Mouse (Mus musculus) lung, adult 2 months (tissue): Measurements from ENCODE around the gene Bet1l.

Experiments used
- CTCF ChIP-seq: fragments of 200-500 bp; IDR thresholded peaks from 2 replicates; pipeline ENCODE4 v1.5.1; 2011; ENCODE audit warnings: mild to moderate bottlenecking, low read length, control low read depth; ENCODE audit not compliant: insufficient read depth
- POLR2A ChIP-seq: fragments of 200-500 bp; IDR thresholded peaks from 2 replicates; pipeline ENCODE4 v1.6.1; 2011; ENCODE audit warnings: low read depth, mild to moderate bottlenecking, control low read depth, low read length, borderline replicate concordance; ENCODE audit errors: extremely low read depth

DNA sequence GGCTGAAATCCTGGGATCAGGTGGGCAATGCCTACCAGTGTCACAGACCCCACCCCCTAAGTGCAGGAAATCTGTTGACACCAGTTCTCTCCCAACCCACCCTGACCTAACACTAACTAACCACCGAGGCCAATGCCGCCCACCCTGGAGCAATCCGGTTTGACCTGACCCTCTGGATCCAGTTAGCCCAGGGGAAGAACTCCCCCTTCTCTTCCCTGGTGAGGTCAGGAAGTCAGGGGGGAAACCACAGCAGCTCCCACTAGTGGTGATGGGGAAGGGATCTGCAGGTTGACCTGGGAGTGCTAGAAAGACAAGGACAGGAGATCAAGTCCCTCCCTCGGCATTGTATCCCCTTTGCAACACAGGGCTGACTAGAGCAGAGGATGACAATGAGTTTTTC lies 11.7 kb downstream of the Bet1l start:
- TF ChIP-seq CTCF (no peak), POLR2A (no peak)
